Mouse (Mus musculus) T-helper 2 cell (primary cell): ENCODE results near the gene Olfr1493-ps1.

ENCODE experiments used
- in situ Hi-C: fragments of 300-600 bp; cut with MboI, MseI; formaldehyde crosslinking; loops from one replicate; pipeline ENCODE4 v1.15.1; 2025; ENCODE audit warnings: high pct_unique_total_duplicates

Olfr1493-ps1 gene

DNA sequence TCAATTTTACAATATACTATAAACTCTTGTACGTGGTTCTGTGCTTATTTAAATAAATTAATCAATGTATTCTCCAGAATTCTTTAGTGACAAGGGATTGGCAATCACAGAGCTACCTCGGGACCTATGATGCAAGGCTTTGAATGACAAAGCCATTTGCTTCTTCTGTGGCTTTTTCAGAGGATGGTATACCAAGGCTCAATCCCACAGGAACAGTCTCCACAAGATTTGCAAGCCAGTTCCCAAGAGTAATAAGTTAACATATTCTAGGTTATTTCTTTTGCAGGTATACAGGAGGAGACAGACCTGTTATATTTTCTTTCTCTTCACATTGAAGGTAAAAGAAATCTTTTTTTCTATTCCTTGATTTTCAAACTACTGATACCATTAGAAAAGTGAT, at the start of gene Olfr1493-ps1:
Gene Olfr1493-ps1, plus strand, starts transcription at position 301 of the 400 bp plus-strand sequence.
- in situ Hi-C loops: no loop called here

DNA sequence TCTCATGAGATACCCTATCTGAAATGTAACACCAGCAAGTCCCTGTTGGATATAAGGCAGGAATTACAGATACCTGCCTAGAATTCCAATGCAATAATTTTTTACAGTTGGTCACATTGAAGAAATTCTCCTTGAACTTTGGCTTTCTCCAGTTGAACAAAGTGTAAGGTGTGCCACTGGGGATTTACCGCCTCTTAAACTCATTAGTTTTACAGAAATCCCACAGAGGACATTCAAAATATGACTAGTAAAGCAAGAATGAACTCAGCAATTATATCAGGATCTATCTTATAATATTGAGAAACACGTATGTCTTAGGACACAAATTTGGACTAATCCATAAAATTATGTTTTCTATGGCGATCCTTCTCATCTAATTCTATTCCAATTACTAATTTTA, 26.1 kb upstream of the Olfr1493-ps1 start, which contains the start of gene Olfr1491:
Gene Olfr1491, plus strand, starts transcription at position 301 of the 400 bp plus-strand sequence.
- in situ Hi-C loops: no loop called here

DNA sequence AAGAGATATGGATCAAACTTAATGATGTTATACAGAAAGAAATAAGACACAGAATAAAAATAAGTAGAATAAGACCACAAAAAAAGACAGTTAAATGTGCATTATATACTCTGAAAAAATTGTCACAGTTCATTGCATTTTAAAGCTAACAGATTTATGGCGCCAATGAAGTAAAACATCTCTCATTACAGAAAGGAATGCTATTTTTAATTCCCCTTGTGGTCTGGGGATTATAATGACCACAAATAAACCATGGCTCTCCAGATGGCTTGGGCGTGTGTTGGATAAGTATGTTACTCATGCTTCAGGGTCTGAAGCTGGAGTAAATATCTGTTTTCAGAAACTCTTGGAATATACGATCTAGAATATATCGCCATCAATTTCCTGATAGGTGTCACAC, 16.4 kb downstream of the Olfr1493-ps1 start, which contains the start of gene Olfr1494:
Gene Olfr1494, plus strand, starts transcription at position 301 of the 400 bp plus-strand sequence.
- in situ Hi-C loops: no loop called here

DNA sequence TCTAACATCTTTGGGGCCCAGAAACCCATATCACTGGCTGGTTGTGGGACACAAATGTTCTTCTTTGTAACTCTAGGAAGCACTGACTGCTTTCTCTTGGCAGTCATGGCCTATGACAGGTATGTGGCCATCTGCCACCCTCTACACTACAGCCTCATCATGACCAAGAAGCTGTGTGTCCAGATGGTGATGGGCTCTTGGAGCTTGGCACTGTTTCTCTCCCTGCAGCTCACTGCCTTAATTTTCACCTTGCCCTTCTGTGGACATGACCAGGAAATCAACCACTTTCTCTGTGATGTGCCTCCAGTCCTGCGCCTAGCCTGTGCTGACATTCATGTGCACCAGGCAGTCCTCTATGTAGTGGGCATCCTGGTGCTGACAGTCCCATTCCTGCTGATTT, 26.3 kb downstream of the Olfr1493-ps1 start:
- in situ Hi-C loops: no loop called here

DNA sequence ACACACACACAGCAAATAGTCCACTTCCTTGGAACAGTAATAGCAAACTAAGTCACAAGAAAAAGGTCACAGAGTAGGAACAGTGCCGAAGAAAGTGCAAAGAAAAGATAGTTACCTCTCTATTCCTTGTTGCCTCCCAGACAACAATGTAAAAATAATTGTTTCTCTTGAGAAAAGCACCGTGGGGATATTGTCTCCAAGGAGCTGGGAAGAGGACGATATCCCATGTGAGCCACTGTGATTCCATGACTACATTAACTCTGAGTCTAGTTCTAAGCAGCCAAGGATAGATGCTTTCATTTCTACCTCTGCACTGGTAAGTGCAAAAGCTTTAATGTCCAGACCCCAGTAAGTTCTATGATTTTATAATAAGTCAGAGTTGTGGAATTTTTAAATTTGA, 41.2 kb downstream of the Olfr1493-ps1 start, which contains the start of gene Olfr1495:
Gene Olfr1495, plus strand, starts transcription at position 301 of the 400 bp plus-strand sequence.
- in situ Hi-C loops: loop anchor here (5.0 kb wide), 1 partner anchor 82 kb away; no protein-coding TSS in a partner anchor

DNA sequence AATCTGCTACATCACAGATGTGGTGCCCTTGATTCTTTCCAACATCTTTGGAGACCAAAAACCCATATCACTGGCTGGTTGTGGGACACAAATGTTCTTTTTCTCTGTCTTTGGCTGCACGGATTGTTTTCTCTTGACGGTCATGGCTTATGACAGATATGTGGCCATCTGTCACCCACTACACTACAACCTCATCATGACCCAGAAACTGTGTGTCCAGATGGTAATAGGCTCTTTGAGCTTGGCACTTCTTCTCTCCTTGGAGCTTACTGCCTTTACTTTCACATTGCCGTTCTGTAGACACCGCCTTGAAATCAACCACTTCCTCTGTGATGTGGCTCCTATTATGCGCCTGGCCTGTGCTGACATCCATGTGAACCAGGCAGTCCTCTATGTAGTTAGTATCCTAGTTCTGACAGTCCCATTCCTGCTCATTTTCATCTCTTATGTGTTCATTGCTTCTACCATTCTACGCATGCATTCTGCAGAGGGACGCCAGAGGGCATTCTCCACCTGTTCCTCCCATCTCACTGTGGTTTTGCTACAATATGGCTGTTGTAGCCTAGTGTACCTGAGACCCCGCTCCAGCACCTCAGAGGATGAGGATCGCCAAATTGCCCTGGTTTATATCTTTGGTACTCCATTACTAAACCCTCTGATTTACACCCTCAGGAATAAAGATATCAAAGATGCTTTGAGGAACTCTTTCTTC, 45.6 kb downstream of the Olfr1493-ps1 start:
- in situ Hi-C loops: no loop called here

DNA sequence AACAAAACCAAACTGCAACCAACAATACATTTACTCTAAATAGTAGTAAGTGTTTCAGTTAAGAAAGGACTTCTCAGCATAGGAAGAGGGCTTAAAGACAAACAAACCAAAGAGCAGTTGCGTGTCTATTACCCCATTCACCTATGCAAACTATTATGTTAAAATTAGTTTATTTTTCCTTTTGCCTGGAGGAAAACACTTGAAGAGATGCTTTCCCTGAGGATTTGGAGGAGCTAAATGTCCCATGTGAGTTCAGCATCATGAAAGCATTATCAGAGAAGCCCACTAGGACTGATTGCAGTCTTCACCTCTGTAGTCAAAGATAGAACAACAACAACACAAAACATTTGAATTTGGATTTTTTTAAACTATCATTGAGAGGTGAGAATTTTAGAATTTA, 54.5 kb downstream of the Olfr1493-ps1 start, which contains the start of gene Olfr1496:
Gene Olfr1496, plus strand, starts transcription at position 301 of the 400 bp plus-strand sequence.
- in situ Hi-C loops: no loop called here
